Mouse (Mus musculus): Measurements from ENCODE around the gene Olfr820. TPM values are rescaled to one million over a fixed set of nuclear protein-coding genes. Genes with fewer than 3 reads are reported as not detected.

Gene Olfr820
- polyA plus RNA-seq (2014; fragmentation: Illumina TruSeq; extraction: RNeasy Lipid Tissue Mini Kit (QIAGEN cat#74804); ENCODE audit: low read depth, low replicate concordance): not detected

GRCm38 (mm10) chr10:130012321-130012720 lies at the start of gene Olfr820:
TSS of gene Olfr820 (plus strand) at chr10:130012621.

GRCm38 (mm10) chr10:129967166-129967565 lies 45.3 kb upstream of the Olfr820 start, which contains the start of gene Olfr819:
TSS of gene Olfr819 (minus strand) at chr10:129967266.

GRCm38 (mm10) chr10:129976040-129976439 lies 36.4 kb upstream of the Olfr820 start, which contains the start of gene Olfr247:
TSS of gene Olfr247 (minus strand) at chr10:129976140.

GRCm38 (mm10) chr10:129984962-129985361 lies 27.5 kb upstream of the Olfr820 start, which contains the start of gene Gm10310:
TSS of gene Gm10310 (minus strand) at chr10:129985062.

GRCm38 (mm10) chr10:130030048-130030447 lies 17.6 kb downstream of the Olfr820 start, which contains the start of gene Olfr821:
TSS of gene Olfr821 (plus strand) at chr10:130030348.

Other genes with a start within 250 kb of the Olfr820 start
- gene Olfr808, start 247.1 kb upstream of the Olfr820 start, polyA plus RNA-seq (2014; fragmentation: Illumina TruSeq; extraction: RNeasy Lipid Tissue Mini Kit (QIAGEN cat#74804); ENCODE audit: low read depth, low replicate concordance): not detected
- not detected for gene Olfr809, start 238.0 kb upstream of the Olfr820 start, polyA plus RNA-seq (2014; fragmentation: Illumina TruSeq; extraction: RNeasy Lipid Tissue Mini Kit (QIAGEN cat#74804); ENCODE audit: low read depth, low replicate concordance)
- gene Olfr810, start 217.7 kb upstream of the Olfr820 start, polyA plus RNA-seq (2014; fragmentation: Illumina TruSeq; extraction: RNeasy Lipid Tissue Mini Kit (QIAGEN cat#74804); ENCODE audit: low read depth, low replicate concordance): not detected
- gene Olfr811, start 208.2 kb upstream of the Olfr820 start, polyA plus RNA-seq (2014; fragmentation: Illumina TruSeq; extraction: RNeasy Lipid Tissue Mini Kit (QIAGEN cat#74804); ENCODE audit: low read depth, low replicate concordance): not detected
- not detected for gene Olfr812, start 166.5 kb upstream of the Olfr820 start, polyA plus RNA-seq (2014; fragmentation: Illumina TruSeq; extraction: RNeasy Lipid Tissue Mini Kit (QIAGEN cat#74804); ENCODE audit: low read depth, low replicate concordance)
- not detected for gene Olfr813, start 157.3 kb upstream of the Olfr820 start, polyA plus RNA-seq (2014; fragmentation: Illumina TruSeq; extraction: RNeasy Lipid Tissue Mini Kit (QIAGEN cat#74804); ENCODE audit: low read depth, low replicate concordance)
- not detected for gene Olfr814, start 132.8 kb upstream of the Olfr820 start, polyA plus RNA-seq (2014; fragmentation: Illumina TruSeq; extraction: RNeasy Lipid Tissue Mini Kit (QIAGEN cat#74804); ENCODE audit: low read depth, low replicate concordance)
- gene Olfr815, start 106.8 kb upstream of the Olfr820 start, polyA plus RNA-seq (2014; fragmentation: Illumina TruSeq; extraction: RNeasy Lipid Tissue Mini Kit (QIAGEN cat#74804); ENCODE audit: low read depth, low replicate concordance): not detected
- gene Olfr816, start 97.0 kb upstream of the Olfr820 start, polyA plus RNA-seq (2014; fragmentation: Illumina TruSeq; extraction: RNeasy Lipid Tissue Mini Kit (QIAGEN cat#74804); ENCODE audit: low read depth, low replicate concordance): not detected
- not detected for gene Olfr818, start 63.5 kb upstream of the Olfr820 start, polyA plus RNA-seq (2014; fragmentation: Illumina TruSeq; extraction: RNeasy Lipid Tissue Mini Kit (QIAGEN cat#74804); ENCODE audit: low read depth, low replicate concordance)
- not detected for gene Olfr819, start 45.4 kb upstream of the Olfr820 start, polyA plus RNA-seq (2014; fragmentation: Illumina TruSeq; extraction: RNeasy Lipid Tissue Mini Kit (QIAGEN cat#74804); ENCODE audit: low read depth, low replicate concordance)
- not detected for gene Olfr247, start 36.5 kb upstream of the Olfr820 start, polyA plus RNA-seq (2014; fragmentation: Illumina TruSeq; extraction: RNeasy Lipid Tissue Mini Kit (QIAGEN cat#74804); ENCODE audit: low read depth, low replicate concordance)
- gene Gm10310, start 27.6 kb upstream of the Olfr820 start, polyA plus RNA-seq (2014; fragmentation: Illumina TruSeq; extraction: RNeasy Lipid Tissue Mini Kit (QIAGEN cat#74804); ENCODE audit: low read depth, low replicate concordance): not detected
- gene Olfr821, start 17.7 kb downstream of the Olfr820 start, polyA plus RNA-seq (2014; fragmentation: Illumina TruSeq; extraction: RNeasy Lipid Tissue Mini Kit (QIAGEN cat#74804); ENCODE audit: low read depth, low replicate concordance): not detected
- not detected for gene Olfr822, start 58.6 kb downstream of the Olfr820 start, polyA plus RNA-seq (2014; fragmentation: Illumina TruSeq; extraction: RNeasy Lipid Tissue Mini Kit (QIAGEN cat#74804); ENCODE audit: low read depth, low replicate concordance)
- not detected for gene Olfr823, start 102.8 kb downstream of the Olfr820 start, polyA plus RNA-seq (2014; fragmentation: Illumina TruSeq; extraction: RNeasy Lipid Tissue Mini Kit (QIAGEN cat#74804); ENCODE audit: low read depth, low replicate concordance)
- gene Olfr824, start 117.4 kb downstream of the Olfr820 start, polyA plus RNA-seq (2014; fragmentation: Illumina TruSeq; extraction: RNeasy Lipid Tissue Mini Kit (QIAGEN cat#74804); ENCODE audit: low read depth, low replicate concordance): not detected
- not detected for gene Olfr825, start 154.1 kb downstream of the Olfr820 start, polyA plus RNA-seq (2014; fragmentation: Illumina TruSeq; extraction: RNeasy Lipid Tissue Mini Kit (QIAGEN cat#74804); ENCODE audit: low read depth, low replicate concordance)
- not detected for gene Olfr826, start 171.6 kb downstream of the Olfr820 start, polyA plus RNA-seq (2014; fragmentation: Illumina TruSeq; extraction: RNeasy Lipid Tissue Mini Kit (QIAGEN cat#74804); ENCODE audit: low read depth, low replicate concordance)
- not detected for gene Olfr827, start 201.8 kb downstream of the Olfr820 start, polyA plus RNA-seq (2014; fragmentation: Illumina TruSeq; extraction: RNeasy Lipid Tissue Mini Kit (QIAGEN cat#74804); ENCODE audit: low read depth, low replicate concordance)